Mouse (Mus musculus): ENCODE measurements around the gene Mcrip2.

Gene Mcrip2

DNA sequence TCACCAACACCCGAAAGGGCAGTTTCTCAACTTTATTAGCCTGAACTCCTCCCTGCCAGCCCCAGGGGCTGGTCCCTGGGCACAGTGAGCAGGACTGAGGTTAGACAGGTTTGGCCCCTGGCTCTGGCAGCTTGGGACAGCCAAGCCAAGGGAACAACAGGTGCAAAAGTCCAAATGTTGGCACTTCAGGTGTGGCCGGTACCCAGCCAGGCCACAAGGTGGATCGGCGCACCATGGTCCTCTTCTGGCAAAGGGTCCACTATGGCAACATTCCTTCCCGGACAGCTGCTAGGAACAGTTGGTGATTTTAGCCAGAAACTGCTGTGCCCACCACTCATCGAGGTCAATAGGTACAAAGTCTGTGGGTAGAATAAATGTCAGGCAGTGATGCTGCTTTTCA lies 4.9 kb downstream of the Mcrip2 start:
- DNase-seq, result no peak

DNA sequence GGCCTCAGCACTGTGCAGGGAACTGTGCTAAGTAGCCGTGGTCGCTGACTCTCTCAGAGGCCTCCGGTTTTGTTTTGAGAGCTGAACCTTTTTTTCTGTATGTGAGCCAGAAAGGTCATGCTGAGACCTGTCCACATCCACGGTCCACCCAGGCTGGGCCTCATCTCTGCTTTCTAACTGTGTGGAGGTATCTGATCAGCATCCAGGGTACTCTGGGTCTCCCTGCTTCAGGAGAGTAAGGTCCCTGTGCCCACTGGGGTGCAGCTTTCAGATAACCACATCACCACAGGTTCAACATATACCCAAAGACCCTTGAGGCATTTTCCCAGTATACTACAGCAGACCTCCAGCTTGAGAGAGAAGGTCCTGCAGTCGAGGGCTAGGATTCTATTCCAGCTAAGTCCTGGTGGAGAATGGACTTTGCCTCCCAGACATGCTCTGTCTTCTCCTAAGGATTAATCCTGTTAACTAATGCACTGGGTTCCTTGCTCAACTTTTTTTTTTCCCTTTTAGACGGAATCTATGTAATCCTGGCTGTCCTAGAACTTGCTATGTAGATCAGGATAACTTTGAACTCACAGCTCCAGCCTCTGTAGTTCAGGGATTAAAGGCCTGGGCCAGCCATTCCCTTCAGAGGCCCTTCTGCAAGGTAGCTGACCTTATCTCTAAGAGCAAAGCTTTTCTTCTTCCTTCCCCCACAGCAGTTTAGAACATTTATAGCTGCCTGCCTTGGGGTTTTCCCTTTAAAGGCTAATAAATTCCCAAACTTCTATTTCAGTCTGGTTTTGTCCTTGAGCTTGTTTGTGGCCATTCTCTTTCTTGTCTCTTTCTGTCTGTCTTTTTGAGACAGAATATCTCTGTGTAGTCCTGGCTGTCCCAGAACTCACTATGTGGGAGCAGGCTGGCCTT lies 6.6 kb downstream of the Mcrip2 start:
- no peak for DNase-seq

DNA sequence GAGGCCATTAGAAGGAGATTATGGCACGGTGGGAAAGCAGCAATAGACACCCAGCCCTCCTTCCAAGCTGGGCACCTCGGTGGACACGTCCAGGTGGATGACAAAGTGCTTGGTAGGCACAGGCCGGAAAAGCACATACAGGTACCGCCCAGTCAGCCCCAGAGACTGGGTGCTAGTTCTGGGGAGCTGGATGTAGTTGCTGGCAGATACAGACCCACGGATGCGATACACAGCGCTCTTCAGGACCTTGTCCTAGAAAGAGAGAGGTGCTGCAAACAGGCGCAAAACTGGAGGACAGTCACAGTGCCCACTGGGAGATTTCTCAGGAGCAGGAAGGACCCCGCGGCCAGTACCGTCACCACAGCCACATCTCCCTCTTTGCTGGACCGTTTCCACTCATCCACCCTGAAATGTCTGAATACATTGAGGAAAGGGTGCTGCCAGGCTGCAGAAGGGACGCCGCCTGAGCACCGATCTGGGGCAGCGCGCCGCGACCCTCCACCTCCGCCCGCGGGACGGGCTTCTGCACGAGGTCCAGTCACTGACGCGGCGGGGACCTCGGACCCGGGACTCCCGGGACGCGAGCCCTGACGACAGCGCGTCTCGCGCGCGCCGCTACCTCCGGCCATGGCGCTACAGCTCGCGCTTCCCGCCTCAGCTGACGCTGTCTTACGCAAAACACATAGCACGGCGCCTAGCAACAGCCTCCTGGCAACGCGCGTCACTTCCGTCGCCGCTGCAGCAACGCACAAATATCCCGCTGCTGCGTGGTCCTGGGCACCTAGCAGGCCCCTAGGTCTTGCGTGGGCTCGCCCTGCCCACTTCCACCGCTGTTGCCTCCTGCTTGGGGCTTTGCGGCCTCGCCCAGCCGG lies 7.5 kb downstream of the Mcrip2 start, which contains the start of gene Wdr90:
Wdr90 (minus strand) TSS at position 670 of the 872 bp plus-strand sequence.
- DNase-seq, result peak; percentile 91

DNA sequence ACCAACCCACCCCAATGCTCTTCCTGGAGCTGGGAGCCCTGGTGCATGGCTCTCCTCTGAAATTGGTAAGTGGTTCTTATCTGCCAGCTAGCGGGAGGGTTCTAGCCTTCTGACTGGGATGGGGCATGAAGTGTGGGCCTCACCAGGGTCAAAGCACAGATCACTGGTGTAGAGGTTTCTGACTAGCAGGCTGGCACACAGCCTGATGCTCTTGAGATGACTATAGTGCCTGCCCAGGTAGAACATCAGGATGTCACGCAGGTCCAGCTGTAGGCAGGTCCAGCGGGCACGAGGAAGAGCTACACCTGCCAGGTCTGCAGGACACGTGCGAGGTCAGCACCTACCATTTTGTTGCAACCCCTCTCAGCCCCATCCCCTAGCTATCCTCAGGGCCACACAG lies 8.3 kb downstream of the Mcrip2 start:
- peak; percentile 61 for DNase-seq

DNA sequence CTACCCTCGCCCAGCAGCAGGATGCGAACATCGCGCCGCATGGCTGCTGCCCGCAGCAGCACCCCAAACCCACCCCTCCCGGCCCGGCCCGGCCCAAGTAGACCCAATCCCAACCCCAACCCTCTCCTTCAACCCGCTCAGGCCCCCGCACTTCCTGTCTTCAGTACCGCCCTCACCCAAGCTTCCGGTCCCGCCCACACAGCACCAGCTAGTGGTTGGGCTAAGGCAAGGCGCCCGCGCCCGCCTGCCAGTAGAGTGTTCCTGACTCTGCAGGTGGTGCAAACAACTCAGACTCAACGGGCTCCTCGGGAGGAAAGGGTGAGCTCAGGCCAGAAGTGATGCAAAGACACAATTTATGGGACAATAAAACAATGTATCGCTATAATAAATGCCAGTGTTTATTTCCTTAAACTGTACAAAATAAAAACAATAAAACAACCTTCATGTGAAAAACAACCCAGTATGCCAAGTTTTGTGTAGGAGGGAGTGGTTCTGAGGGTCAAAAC lies 24.1 kb downstream of the Mcrip2 start, which contains the start of gene Rhot2:
Rhot2 (minus strand) TSS at position 456 of the 506 bp plus-strand sequence.
- DNase-seq, result peak; percentile 95

DNA sequence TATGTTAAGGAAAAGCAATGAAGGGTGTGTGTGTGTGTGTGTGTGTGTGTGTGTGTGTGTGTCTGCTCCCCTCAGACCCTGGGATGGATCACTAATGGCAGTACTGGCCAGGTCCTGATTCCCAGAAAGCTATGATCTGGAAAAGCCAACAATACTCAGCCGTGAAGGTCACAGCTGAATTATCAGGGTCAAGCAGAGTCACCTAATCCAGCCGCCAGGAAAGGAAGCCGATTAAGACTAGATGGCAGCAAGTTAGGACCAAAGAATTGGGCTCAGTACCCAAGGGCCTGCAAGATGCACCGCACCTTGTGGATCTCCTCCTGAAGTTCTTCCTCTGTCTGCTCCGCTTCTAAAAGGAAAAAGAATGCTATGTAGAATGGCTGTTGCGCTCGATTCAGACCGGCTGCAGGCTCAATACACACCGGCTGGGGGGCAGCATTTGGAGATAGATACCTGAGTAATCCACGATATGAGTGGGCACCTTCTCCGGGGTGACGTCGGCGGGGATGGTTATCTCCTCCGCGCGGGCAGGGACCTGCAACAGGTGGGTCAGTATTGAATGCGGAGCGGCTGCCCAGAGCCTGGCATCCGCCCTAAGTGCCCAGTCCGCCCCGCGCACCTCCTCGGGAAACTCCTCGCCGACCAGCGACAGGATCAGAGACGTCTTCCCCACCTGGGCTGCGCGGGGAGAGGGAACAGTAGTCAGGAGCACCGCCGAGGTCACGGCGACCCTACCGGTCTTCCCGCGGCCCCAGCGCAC lies 24.7 kb downstream of the Mcrip2 start:
- peak; percentile 63 for DNase-seq

DNA sequence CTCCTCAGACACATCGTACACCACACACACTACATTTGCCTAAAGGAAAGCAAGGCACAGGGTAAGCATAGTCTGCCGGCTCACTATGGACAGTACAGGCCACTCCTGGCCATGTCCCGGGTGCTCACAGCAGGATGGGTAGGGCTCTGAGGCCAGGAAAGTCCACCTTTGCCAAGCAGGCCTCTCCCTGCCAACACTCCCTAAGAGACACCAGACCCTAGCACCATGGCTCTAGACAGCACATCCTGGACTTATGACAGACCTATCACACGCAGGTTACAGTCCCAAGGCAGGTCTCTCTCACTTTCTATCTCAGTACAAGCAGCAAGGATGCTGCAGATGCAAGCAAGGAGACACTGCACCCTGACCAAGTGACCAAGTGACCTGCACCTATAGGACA lies 25.4 kb downstream of the Mcrip2 start:
- DNase-seq, result peak; percentile 53

DNA sequence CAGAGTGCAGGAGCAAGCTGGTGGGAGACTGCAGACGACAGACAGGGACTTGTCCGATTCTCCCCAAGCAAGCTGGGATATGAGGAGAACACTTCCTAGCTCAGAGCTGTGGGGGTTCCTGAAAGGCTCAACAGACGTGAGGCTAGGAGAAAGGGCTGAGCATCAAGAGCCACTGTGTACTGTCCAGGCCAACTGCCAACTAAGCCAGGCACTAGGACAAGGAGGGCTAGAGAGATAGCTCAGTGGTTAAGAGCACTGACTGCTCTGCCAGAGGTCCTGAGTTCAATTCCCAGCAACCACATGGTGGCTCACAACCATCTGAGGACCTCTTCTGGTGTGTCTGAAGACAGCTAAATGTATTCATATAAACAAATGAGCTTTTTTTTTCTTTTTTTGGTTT lies 26.1 kb downstream of the Mcrip2 start:
- DNase-seq, result peak; percentile 41

DNA sequence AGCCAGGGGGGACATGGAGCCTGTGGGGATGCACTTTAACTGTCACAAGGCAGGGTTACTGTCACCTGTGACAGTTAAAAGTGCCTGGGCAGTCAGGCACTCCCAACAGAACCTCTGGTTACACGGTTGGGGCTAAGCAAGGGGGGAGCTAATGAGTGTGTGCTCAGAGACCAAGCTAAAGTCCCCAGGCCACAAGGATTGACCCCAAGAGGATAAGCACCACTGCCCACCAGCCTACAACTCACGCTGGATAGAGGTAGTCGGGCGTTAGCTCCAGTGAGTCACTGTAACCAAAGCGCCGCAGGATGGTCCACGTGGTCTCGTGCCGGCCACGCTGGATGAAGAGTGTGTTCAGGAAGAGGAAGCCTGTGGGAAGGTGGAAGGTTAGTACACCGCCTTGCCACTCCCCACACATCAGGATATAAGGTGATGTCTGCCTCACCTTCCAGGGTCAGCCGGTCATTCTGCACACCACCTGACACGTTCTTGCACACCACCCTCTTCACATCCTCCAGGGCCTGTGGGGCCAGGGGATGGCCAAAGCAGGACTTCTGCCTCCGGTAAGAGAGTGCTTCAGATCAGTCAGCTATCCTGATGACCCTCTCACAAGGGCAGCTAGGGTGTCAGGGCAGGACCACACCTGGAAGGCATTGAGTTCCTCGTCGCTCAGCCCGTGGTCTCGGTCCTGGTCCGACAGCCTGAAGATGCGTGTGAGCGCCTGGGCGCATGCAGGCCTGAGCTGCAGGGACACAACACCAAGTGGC lies 27.3 kb downstream of the Mcrip2 start, which contains the start of gene Gm20683:
Gm20683 (minus strand) TSS at position 647 of the 764 bp plus-strand sequence.
- DNase-seq, result peak; percentile 32

DNA sequence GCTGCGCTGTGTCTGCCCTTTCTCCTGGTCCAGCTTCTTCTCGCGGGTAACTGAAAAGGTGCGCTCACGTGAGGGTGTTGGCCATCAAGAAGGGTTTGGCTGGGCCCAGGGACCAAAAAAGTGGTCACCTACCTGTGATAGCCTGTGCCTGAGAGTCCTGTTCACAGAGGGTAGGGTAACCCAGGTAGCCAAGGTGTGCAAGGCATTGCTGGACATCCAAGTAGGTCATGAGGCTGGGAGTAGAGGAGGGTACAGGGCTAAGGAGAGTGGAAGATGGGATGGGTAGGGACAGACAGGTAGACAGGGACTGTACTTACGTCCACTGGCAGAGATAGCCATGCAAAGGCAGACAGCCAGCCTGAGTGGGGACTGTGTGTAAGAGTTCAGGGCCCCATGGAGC lies 28.0 kb downstream of the Mcrip2 start:
- no peak for DNase-seq

DNA sequence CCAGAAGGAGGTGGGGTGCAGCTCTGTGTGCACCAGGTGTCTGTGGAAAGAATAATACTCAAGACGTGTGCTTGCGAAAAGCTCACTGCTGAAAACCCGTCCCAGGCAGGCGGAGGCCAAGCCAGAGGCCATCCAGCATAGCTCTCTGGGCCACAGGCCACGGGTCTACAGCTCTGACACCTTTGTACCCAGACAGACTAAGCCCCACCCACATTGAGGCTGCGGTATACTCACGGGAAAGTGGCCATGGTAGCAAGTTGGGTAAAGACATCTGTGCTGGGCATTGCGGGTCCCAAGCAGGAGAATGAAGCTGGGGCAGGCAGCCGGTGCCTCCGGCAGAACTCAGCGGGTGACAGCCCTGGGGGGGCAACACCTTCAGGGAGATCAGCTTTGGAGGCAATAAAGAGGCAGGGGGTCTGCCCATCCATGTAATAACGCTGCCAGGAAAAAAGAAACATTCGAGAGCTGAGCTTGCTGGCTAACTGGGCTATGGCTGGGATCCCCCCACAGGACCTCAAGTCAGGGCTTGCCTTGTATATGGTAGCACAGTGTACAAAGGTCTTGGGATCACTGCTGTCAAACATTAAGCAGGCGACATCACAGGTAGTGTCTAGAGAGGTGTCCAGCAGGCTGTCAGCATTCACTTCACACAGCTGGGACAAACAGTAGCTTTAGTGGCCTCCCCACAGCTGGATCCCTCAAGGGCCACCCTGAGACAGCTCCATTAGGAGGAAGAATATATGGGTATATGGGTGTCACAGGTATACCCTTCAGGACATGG lies 28.9 kb downstream of the Mcrip2 start:
- peak; percentile 55 for DNase-seq

DNA sequence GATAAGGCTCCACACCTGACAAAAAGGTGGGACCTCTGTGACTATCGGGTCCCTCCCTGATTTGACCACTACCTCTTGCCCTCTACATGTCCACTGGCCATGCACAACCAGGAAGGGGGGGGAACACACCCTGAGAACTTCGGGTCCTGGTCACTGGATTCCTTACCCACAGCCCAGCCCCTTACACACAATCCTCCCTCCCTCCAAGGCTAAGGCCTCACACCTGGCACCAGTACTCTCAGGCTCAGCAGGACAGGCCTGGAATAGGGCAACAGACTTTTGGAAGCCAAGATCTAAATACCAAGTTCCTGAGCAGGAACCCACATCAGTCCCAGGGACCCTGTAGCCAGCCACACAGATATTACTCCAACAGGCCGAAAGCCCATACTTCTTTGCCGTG lies 29.7 kb downstream of the Mcrip2 start:
- DNase-seq, result no peak

DNA sequence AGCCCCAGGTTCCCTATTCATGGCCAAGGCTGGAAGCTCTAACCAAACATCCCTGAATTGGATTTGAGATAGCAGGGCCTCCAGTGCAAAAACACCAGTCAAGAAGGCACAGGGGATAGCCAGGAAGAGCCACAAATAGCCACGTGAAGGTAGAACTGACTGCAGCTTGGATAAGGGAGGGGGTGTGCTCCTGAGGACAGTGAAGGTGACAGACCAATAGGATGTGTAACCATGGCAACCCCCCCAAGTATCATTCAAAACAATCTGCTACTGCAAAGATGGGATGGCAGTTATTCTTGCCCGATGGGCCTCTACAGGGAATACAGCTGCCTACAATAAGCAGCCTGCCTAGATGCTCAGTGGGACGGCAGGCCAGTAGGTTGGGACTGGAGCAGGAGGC lies 31.0 kb downstream of the Mcrip2 start:
- no peak for DNase-seq

DNA sequence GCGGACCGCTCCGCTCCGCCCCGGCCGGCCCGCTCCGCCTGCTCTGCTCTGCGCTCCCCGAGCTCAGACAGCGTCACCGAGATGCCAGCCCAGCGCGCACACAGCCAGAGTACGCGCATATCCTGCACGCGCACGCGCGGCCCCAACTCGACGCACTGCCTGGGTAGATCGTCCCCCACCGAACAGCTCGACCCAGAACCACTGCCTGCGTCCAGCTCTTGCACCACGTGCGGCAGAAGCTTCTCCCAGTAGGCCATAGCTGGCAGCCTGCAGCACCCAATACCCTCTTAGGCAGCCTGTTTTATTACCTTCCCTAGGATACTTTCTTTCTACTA lies 31.5 kb downstream of the Mcrip2 start, which contains the start of gene Rhbdl1:
Rhbdl1 (minus strand) TSS at position 220 of the 335 bp plus-strand sequence.
- DNase-seq, result peak; percentile 90

DNA sequence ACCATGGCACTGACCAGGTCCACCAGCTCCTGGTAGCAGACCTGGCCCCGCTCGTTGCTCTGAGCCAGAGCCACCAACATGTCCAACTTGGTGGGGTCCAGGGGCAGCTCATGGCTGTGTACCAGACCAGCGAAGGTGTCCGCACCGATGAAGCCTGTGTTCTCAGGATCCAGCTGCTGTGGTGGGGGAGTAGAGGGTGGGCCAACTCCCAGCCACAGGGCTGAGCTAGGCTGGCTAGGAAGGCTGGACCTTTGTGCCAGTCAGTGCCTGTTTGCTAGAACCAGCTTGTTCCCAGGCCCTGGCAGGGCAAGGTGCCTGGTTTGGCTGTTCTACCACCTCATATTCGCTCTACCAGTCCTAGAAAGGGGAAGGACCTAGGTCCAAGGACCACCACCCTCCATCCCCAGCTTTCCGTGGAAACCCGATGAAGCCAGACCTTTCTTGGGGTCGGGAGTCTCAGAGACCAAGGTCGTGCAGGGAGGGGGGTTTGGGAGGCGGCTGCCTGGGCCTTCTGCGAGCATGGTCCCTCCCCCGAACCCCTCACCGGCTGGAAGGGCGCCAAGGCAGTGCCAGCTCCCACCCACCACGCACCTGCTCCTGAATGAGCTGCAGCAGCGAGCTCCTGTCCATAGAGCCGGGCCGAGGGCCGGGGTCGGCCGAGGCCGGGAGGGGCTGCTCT lies 32.0 kb downstream of the Mcrip2 start:
- no peak for DNase-seq

DNA sequence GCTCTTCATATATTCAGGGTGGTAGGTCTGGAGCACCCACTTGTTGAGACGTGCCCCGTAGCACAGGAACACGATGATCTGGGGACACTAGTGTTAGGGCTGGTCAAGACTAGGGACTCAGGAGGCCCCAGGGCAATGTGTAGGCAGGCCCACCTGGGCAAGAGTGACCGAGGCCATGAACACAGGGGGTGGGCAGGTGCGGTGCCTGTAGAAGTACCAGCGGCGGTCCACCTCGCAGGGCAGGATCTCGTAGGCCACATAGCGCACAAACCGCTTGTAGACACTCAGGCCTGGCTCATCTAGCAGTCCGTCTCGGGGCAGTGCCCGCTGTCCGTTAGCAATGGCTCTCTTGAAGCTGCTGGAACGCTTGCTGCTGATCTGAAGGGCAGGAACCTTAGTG lies 32.7 kb downstream of the Mcrip2 start:
- peak; percentile 63 for DNase-seq

DNA sequence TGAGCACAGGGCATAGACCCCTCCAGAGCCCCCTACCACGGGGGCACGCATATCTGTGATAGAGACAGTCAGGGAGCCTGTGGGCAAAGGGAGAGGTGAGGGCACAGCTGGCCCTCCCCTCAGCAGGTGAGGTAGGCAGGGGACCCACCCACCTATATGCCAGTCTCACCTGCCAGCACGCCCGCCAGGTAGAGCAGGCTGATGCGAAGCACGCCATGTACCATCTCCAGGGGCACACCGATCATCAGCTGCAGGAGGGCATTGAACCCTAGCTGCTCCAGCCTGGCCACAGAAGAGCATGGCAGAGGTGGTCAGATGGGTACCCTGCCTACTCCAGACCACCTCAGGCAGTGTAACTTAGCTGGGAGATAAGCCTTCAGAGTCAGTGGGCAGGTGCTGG lies 33.3 kb downstream of the Mcrip2 start:
- DNase-seq, result no peak

DNA sequence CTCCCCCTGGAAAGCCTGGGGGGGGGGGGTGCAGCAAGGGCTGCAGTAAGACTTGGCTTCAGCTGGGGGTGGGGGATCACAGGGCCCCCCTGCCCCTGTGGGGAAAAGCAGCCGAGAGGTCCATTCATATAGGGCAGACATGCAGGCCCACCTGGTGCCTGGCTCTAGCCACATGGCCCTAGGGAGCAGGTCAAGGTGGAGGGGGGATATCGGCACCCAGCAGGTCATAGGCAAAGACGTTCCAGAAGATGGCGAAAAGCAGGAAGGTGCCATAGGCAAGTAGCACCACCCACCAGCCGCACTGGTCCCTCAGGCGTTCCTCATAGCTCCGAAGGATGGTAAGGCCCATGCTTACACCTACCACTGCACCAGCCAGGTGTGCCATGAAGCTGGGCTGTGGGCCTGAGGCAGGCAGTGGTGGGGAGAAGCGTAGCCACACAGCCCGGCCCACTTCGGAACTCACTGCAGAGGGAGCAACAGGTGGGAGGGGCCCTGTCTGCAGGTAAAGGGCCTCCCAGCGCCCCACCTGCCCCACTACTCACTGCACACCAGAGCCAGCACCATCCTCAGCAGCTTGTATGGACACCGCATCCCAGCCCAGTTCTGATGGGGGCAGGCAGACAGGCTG lies 33.9 kb downstream of the Mcrip2 start:
- peak; percentile 76 for DNase-seq

DNA sequence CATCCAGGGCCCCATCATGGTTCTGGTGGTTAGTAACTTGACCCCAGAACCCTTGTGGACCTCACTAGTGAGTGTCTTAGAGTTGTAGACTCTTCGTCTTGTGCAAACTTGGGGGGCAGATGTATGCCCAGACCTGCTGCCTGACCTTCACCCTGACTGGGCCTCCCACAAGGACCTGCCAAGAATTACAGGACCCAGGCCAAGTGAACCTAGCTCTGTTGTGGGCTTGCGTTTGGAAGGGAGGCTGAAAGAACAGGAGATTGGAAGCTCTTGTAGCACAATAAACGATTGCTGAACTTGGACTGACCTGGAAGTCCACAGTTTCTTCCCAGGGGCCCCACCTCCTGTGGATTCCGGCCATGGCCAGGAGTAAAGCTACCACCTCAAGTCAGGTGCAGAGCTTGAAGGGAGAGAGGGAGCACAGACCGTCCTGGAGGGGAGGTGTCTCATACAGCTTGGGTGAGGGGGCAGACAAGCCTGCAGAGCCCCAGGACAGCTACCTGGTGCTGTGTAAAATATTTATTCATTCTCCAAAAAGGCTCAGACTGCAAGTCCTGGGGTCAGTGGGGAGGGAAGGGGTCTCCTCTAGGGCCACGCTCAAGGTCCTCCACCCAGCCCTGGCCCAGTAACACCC lies 34.5 kb downstream of the Mcrip2 start:
- DNase-seq, result peak; percentile 75

Data from cerebellum, adult 11-12 months (tissue).